Mouse (Mus musculus): Measurements from ENCODE around the gene Ndufv2. TPM values are rescaled to one million over a fixed set of nuclear protein-coding genes. Genes with fewer than 3 reads are reported as not detected.

Gene Ndufv2
- polyA plus RNA-seq, 1 experiment = 11.1 TPM

DNA sequence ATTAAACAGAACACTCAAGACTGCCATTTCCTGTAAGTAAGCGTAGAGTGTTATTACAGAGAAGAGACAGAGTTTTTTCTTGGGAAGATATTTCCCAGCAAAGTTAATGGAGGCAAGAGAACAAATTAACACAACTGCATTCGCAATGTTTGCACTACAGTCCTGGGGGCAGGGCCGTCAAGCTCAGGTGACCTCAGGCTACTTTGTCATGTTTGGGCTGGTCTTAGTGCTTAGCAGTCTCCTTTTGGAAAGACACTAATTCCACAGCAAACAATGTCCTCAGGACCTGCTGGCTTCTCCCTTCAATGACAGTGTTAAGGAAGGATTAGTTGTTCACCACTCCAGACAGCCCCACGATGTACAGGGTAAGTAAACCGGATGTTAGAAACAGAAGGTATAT is 60.3 kb downstream of the Ndufv2 start:
- Histone ChIP-seq H3K27me3 (ENCODE audit: control insufficient read depth) (no peaks in the 10 kb centered on the region), H3K9me3 (ENCODE audit: control insufficient read depth, low read length) (no peaks in the 10 kb centered on the region), H3K4me1 (ENCODE audit: control insufficient read depth) (no peaks in the 10 kb centered on the region), H3K4me3 (replicated peaks) (no peak overlapping the region), H3K36me3 (ENCODE audit: control insufficient read depth) (peaks cover 3% of the 10 kb centered on the region)
- TF ChIP-seq TAL1 (IDR thresholded peaks at IDR 0.05; ENCODE audit: low read length) (no peak), GATA1 (IDR thresholded peaks at IDR 0.05; ENCODE audit: low read length) (no peak)

DNA sequence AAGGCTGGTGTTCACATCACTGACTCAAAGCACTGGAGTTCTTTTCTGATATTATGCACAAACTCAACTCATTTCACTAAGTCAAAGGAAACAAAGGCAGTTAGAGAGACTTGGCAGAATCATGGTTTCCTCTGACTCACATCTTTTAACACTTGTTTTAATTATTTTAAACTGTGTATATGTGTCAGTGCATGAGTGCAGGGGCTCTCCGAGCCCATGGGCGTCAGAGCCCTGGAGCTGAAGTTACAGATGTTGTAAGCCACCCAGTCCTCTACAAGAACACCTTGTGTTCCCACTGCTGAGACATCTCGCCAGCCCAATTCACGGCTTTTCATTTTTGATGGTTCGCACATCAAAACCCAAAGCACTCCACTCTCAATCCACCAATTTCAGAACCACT is 68.1 kb downstream of the Ndufv2 start:
- H3K27me3 ChIP-seq (ENCODE audit: control insufficient read depth) = no peaks in the 10 kb centered on the region
- peaks cover 6% of the 10 kb centered on the region for H3K36me3 ChIP-seq (ENCODE audit: control insufficient read depth)
- no peak for TF ChIP-seq TAL1 (IDR thresholded peaks at IDR 0.05; ENCODE audit: low read length)
- TF ChIP-seq GATA1 (IDR thresholded peaks at IDR 0.05; ENCODE audit: low read length) = no peak
- H3K9me3 ChIP-seq (ENCODE audit: control insufficient read depth, low read length) = no peaks in the 10 kb centered on the region
- no peaks in the 10 kb centered on the region; the same call in 1 of the 2 replicates for H3K4me1 ChIP-seq (ENCODE audit: control insufficient read depth)
- no peak overlapping the region for H3K4me3 ChIP-seq (replicated peaks)

DNA sequence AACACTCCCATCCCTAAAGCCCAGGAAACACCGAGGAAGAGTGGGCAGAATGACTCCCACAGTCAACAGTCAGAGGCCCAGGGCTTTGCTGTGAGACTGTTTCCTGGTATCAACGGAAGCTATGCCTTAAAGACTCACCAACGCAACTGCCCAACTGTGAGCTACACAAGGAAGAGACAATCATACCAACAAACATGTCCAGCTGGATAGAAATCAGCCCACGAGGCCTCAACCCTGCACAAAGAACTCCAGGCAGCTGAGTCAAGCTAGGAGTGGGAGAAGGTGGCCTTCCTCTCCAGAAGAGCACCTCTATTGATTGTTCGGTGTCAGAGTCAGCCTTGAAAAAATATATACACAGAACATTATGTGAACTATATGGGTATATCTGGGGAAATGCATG is 69.4 kb downstream of the Ndufv2 start:
- no peak overlapping the region for H3K4me3 ChIP-seq (replicated peaks)
- no peaks in the 10 kb centered on the region for H3K27me3 ChIP-seq (ENCODE audit: control insufficient read depth)
- TF ChIP-seq GATA1 (IDR thresholded peaks at IDR 0.05; ENCODE audit: low read length) (no peak), TAL1 (IDR thresholded peaks at IDR 0.05; ENCODE audit: low read length) (no peak)
- H3K9me3 ChIP-seq (ENCODE audit: control insufficient read depth, low read length) = no peaks in the 10 kb centered on the region
- H3K4me1 ChIP-seq (ENCODE audit: control insufficient read depth) = no peaks in the 10 kb centered on the region; the same call in 1 of the 2 replicates
- H3K36me3 ChIP-seq (ENCODE audit: control insufficient read depth) = peaks cover 9% of the 10 kb centered on the region

Other genes with a start within 250 kb of the Ndufv2 start
- 34.5 and 36.9 TPM in 2 replicates for gene Ralbp1, start 215.8 kb downstream of the Ndufv2 start, polyA plus RNA-seq (2012)
- 0.20 and 0.31 TPM in 2 replicates for gene Twsg1, start 150.3 kb downstream of the Ndufv2 start, polyA plus RNA-seq (2012)
- 0.37 and 0.46 TPM in 2 replicates for gene Ankrd12, start 24.5 kb downstream of the Ndufv2 start, polyA plus RNA-seq (2012)
- gene Washc1, start 10.0 kb upstream of the Ndufv2 start, polyA plus RNA-seq (2012) = 2.2 and 2.3 TPM in 2 replicates
- 0.25 and 0.51 TPM in 2 replicates for gene Ddx11, start 22.0 kb upstream of the Ndufv2 start, polyA plus RNA-seq (2012)

Data from erythroblast, embryonic 14.5 days (primary cell).